Mouse (Mus musculus): ENCODE measurements around the gene Wipi1.

- TF ChIP-seq POLR2A (IDR thresholded peaks at IDR 0.05; ENCODE audit: borderline replicate concordance, insufficient read depth, low read length) (no peak), CTCF (IDR thresholded peaks at IDR 0.05; ENCODE audit: borderline replicate concordance, insufficient read depth, low read depth, low read length) (no peak)
Observed at GRCm38 (mm10) chr11:109622518-109623037, 10.8 kb upstream of the Wipi1 start.
